Mouse (Mus musculus): ENCODE measurements around the gene Cst7. TPM values are rescaled to one million over a fixed set of nuclear protein-coding genes. Genes with fewer than 3 reads are reported as not detected.
"Not testable (repeated sequence)": the region's sequence is repeated elsewhere in the genome, so short reads cannot be mapped to it uniquely, and the experiment has no call there.

Cst7 gene
- 0.23 and 0.28 TPM in 2 replicates for polyA plus RNA-seq (2015; fragmentation: Nextera tagmentation; extraction: Ambion mirVana)

DNA sequence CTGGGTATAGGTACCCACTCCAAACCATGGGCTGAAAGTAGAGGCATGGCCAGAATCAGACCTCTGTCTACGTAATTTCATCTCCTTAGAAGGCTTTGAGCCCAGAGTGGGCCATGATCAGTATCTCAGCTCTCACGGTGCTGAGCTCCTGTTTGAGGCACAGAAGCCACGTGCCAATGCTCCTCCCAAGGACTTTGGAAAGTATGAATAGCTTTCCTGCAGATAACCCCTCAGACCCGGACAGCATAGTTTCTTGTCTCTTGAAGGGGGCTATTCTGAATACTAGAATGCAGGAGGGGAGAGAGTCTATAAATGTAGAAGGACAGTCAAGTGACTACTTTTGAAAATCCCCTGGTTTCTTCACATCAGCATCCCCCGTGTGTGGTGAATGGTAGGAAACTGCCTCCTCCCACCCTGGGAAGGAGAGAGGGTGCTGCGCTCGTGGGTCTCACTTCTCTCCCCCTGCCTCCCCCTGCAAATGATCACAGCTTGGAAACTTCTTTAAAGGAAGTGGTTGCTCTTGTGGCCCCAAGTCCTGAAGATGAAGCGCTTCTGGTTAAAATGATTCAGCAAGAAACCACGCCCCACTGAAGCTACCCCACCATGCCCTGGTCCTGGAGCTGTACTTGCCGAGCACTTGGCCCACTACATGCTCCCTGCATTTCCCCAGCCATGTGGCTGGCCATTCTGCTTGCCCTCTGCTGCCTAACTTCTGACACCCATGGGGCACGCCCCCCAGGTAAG lies at the start of gene Cst7:
Gene Cst7 (plus strand): TSS at position 569 of the 744 bp plus-strand sequence.
- 84% methylated on average over 11 of the region's 11 CpGs for WGBS
- ATAC-seq (replicated peaks), result no peak
- no peak within 1 kb of the TSS for H3K9ac ChIP-seq
- H3K4me2 ChIP-seq, result no peak within 1 kb of the TSS
- no peaks in the 10 kb centered on the region for H3K4me1 ChIP-seq
- H3K36me3 ChIP-seq (replicated peaks), result no peaks in the 10 kb centered on the region
- H3K27me3 ChIP-seq (replicated peaks), result no peaks in the 10 kb centered on the region
- H3K4me3 ChIP-seq, result no peak within 1 kb of the TSS
- H3K9me3 ChIP-seq, result no peaks in the 10 kb centered on the region
- H3K27ac ChIP-seq, result no peak within 1 kb of the TSS

GRCm38 (mm10) chr2:150525703-150526207 lies 44.5 kb upstream of the Cst7 start:
- peak; percentile 67; the same call in 1 of the 2 replicates for ATAC-seq (replicated peaks)
- Histone ChIP-seq H3K36me3 (replicated peaks) (no peaks in the 10 kb centered on the region), H3K27me3 (replicated peaks) (peaks cover 9% of the 10 kb centered on the region; the same call in 1 of the 2 replicates), H3K4me2 (peak overlapping the region; percentile 89), H3K4me3 (peak overlapping the region; percentile 47), H3K27ac (no peak overlapping the region), H3K9me3 (no peaks in the 10 kb centered on the region), H3K9ac (peak overlapping the region; percentile 49), H3K4me1 (peaks cover 7% of the 10 kb centered on the region)
- 4% methylated on average over 42 of the region's 42 CpGs for WGBS

DNA sequence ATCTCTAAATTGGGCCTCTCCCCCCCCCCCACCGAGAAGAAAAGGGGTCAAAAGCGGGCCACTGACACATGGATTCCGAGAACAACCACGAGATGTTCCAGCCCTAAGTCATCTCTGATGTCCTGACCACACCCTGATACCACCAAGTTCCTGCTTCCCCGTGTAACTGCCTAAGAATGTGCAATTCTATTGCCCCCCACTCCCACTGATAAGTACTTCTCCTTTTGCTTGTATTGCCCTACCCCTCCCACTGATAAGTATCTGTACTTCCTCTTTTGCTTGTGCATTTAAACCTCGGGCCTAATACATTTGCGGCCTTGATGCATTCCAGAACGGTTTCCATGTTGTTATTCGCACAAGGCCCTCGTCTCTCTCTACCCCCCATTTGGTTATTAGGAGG lies 20.6 kb upstream of the Cst7 start:
- not testable (repeated sequence) for H3K27me3 ChIP-seq (replicated peaks); H3K36me3 ChIP-seq (replicated peaks); H3K27ac ChIP-seq; H3K4me2 ChIP-seq; H3K9me3 ChIP-seq; H3K4me1 ChIP-seq; ATAC-seq (replicated peaks); H3K9ac ChIP-seq; H3K4me3 ChIP-seq
- WGBS, result 83% methylated on average over 10 of the region's 10 CpGs

- no peaks in the 10 kb centered on the region for H3K36me3 ChIP-seq (replicated peaks)
- H3K27ac ChIP-seq, result no peak overlapping the region
- peak; percentile 50; the same call in 1 of the 2 replicates for ATAC-seq (replicated peaks)
- WGBS, result 58% methylated on average over 3 of the region's 3 CpGs
- no peak overlapping the region for H3K9ac ChIP-seq
- no peak overlapping the region for H3K4me3 ChIP-seq
- no peaks in the 10 kb centered on the region for H3K4me1 ChIP-seq
- no peaks in the 10 kb centered on the region for H3K27me3 ChIP-seq (replicated peaks)
- no peaks in the 10 kb centered on the region for H3K9me3 ChIP-seq
- no peak overlapping the region for H3K4me2 ChIP-seq
Observed at GRCm38 (mm10) chr2:150558568-150558967, 11.6 kb upstream of the Cst7 start.

DNA sequence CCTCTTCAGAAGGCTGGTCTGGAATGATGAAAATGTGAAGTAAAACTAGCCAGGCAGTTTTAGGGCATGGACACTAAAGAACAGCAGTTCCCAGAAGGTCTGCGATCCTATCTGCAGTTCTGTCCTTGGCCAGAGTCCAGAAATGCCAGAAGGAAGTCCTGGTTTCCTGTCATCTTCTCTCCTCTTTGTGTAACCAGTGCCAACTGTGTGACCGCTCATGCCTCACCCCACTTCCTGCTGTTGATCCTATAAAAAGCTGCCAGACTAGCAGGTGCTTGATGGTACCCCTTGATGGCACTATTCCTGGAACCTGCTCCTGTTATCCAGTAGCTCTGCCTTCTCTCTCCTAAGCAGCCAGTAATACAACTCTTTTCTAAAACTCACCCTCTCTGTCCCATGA lies 3.2 kb upstream of the Cst7 start:
- Histone ChIP-seq H3K4me2 (no peak overlapping the region), H3K36me3 (replicated peaks) (no peaks in the 10 kb centered on the region), H3K4me3 (no peak overlapping the region), H3K9me3 (no peaks in the 10 kb centered on the region), H3K27me3 (replicated peaks) (no peaks in the 10 kb centered on the region), H3K4me1 (no peaks in the 10 kb centered on the region), H3K9ac (no peak overlapping the region), H3K27ac (no peak overlapping the region)
- no peak for ATAC-seq (replicated peaks)
- 85% methylated on average over 2 of the region's 2 CpGs for WGBS

DNA sequence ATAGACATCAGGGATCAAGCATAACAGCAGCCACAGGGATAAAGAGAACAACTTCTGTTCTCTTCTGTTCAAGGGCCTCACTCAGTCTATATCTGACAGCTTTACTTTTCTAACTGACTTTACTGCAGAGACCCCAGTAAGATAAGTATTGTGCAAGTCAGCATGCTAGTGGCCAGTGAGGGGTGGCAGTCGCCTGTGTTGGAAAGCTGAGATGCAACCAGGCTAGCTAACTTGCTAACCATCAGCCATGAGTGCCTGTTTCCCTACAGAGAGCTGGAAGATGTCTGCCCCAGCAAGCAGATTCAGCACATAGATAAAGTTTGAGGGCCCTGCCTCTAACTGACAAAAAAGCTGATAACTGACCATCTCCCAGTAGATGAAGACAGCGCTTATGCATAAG lies 546 bp downstream of the Cst7 start:
- H3K27ac ChIP-seq, result no peak overlapping the region
- no peak overlapping the region for H3K9ac ChIP-seq
- no peaks in the 10 kb centered on the region for H3K4me1 ChIP-seq
- WGBS, result 97% methylated on average over 2 of the region's 2 CpGs
- no peaks in the 10 kb centered on the region for H3K9me3 ChIP-seq
- no peak overlapping the region for H3K4me3 ChIP-seq
- H3K27me3 ChIP-seq (replicated peaks), result no peaks in the 10 kb centered on the region
- H3K36me3 ChIP-seq (replicated peaks), result no peaks in the 10 kb centered on the region
- H3K4me2 ChIP-seq, result no peak overlapping the region
- ATAC-seq (replicated peaks), result no peak

DNA sequence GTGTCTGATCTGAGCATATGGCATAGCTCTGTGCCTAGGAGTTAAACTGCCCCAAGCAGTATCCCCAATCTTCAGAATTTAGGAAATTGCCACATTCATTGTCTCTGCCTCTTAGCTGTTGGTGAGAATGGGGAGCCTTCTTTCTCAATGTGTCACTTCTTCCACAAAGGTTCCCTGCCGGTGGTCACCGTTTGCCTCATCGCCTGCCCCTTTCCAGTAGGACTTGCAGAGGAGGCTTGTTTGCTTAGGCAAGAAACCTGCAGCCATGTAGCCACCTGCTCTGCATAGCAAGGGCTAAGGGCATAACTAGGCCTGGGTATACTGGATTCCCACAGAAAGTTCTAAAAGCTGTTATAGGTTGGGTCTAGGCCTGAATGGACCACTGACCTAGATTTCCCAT lies 2.2 kb downstream of the Cst7 start:
- H3K4me1 ChIP-seq, result no peaks in the 10 kb centered on the region
- no peak overlapping the region for H3K4me3 ChIP-seq
- ATAC-seq (replicated peaks), result no peak
- 0 out of 2 replicates have a peak, but pooled peaks cover 4% of the 10 kb centered on the region for H3K36me3 ChIP-seq (replicated peaks)
- H3K27ac ChIP-seq, result no peak overlapping the region
- no peaks in the 10 kb centered on the region for H3K27me3 ChIP-seq (replicated peaks)
- H3K9me3 ChIP-seq, result no peaks in the 10 kb centered on the region
- no peak overlapping the region for H3K4me2 ChIP-seq
- 95% methylated on average over 3 of the region's 3 CpGs for WGBS
- H3K9ac ChIP-seq, result no peak overlapping the region

DNA sequence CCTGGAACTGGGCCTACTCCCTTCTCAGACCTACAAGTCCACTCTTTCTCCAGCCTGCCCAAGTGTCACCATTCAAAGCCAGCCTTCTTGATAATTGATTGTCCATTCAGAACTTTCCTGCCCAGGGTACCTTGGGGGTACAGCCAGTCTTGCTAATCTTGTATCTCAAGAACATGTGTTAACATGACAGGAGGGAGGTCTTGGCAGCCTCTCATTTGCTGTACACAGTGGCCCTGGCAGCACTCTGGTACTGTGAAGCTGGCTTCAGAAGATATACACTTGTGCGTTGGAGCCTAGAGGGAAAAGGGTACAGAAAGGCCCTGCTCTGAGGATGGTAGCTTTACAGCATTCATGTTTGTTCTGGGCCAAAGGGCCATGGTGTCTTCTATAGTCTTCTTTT lies 6.0 kb downstream of the Cst7 start:
- no peaks in the 10 kb centered on the region for H3K9me3 ChIP-seq
- no peak overlapping the region for H3K4me2 ChIP-seq
- ATAC-seq (replicated peaks), result no peak
- H3K4me3 ChIP-seq, result no peak overlapping the region
- H3K27me3 ChIP-seq (replicated peaks), result no peaks in the 10 kb centered on the region
- no peak overlapping the region for H3K27ac ChIP-seq
- 97% methylated on average over 1 of the region's 1 CpGs for WGBS
- no peaks in the 10 kb centered on the region for H3K4me1 ChIP-seq
- H3K36me3 ChIP-seq (replicated peaks), result 0 out of 2 replicates have a peak, but pooled peaks cover 5% of the 10 kb centered on the region
- no peak overlapping the region for H3K9ac ChIP-seq

DNA sequence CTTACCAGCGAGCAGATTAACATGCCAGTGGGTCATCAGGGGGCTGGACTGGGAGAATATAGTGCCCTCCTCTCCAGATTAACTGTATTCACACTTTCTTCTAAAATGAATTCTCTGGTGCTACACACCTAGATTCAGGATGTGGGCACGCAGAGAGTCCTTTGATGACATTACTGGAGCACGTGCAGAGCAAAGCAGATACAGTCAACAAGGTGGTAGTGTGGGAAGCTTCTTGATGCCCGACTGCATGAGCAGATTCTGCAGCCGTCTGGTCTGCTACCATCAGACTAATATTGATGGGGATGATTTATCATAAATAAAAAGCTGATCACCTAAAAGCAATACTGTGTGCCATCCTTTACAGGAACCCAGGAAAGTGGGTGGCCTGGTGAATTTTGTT lies 8.4 kb downstream of the Cst7 start:
- no peaks in the 10 kb centered on the region for H3K27me3 ChIP-seq (replicated peaks)
- WGBS, result 85% methylated on average over 5 of the region's 5 CpGs
- ATAC-seq (replicated peaks), result no peak
- H3K27ac ChIP-seq, result no peak overlapping the region
- H3K4me2 ChIP-seq, result no peak overlapping the region
- H3K9me3 ChIP-seq, result no peaks in the 10 kb centered on the region
- H3K4me3 ChIP-seq, result no peak overlapping the region
- no peaks in the 10 kb centered on the region for H3K4me1 ChIP-seq
- peaks cover 11% of the 10 kb centered on the region; the same call in 1 of the 2 replicates for H3K36me3 ChIP-seq (replicated peaks)
- H3K9ac ChIP-seq, result no peak overlapping the region

DNA sequence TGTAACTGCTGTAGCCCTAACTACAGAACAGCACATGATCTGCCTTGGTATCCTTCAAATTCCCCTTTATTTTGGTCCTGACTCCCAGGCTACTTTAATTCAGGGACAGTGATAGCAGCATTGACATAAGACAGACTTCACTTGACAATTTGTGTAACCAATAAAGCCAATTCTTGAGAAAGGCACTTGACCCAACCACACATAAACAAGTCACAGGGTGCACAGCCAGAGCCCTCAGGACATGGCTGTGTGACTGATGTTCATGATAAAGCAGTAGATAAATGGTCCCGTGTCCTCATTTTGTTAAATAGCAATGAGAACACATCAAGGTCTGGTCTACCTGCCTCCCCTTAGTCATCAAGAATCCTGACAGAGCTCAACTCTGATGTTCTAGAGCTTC lies 9.4 kb downstream of the Cst7 start:
- WGBS, result 93% methylated on average over 1 of the region's 1 CpGs
- Histone ChIP-seq H3K27ac (no peak overlapping the region), H3K4me1 (no peaks in the 10 kb centered on the region), H3K36me3 (replicated peaks) (peaks cover 21% of the 10 kb centered on the region), H3K4me2 (no peak overlapping the region), H3K4me3 (no peak overlapping the region), H3K9ac (no peak overlapping the region), H3K27me3 (replicated peaks) (no peaks in the 10 kb centered on the region), H3K9me3 (no peaks in the 10 kb centered on the region)
- no peak for ATAC-seq (replicated peaks)

DNA sequence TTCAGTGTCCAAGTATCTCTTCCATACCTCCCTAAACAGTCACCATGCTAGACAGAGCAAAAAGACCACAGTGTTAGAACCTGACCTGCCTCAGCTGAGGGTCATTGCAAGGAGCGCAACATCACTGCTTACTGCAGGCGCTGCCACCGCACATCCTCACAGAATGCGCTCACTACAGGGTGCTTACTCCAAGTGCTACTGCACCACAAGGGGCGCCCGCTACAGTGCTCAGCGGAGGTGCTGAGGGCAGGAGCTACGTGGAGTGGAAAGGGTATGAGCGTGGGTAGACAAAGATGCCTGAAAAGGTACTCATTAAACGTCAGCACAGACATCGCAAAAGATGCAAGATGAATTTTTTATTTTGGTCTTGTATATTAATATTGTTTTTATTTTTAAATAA lies 18.9 kb downstream of the Cst7 start:
- WGBS, result 68% methylated on average over 11 of the region's 11 CpGs
- Histone ChIP-seq H3K27me3 (replicated peaks) (no peaks in the 10 kb centered on the region), H3K4me1 (no peaks in the 10 kb centered on the region), H3K36me3 (replicated peaks) (peaks cover 42% of the 10 kb centered on the region), H3K9ac (no peak overlapping the region), H3K4me3 (no peak overlapping the region), H3K4me2 (no peak overlapping the region), H3K9me3 (no peaks in the 10 kb centered on the region), H3K27ac (no peak overlapping the region)
- no peak for ATAC-seq (replicated peaks)

- H3K36me3 ChIP-seq (replicated peaks), result peaks cover 16% of the 10 kb centered on the region; the same call in 1 of the 2 replicates
- H3K4me1 ChIP-seq, result no peaks in the 10 kb centered on the region
- no peak overlapping the region for H3K4me3 ChIP-seq
- ATAC-seq (replicated peaks), result no peak
- 92% methylated on average over 3 of the region's 3 CpGs for WGBS
- H3K4me2 ChIP-seq, result no peak overlapping the region
- H3K27me3 ChIP-seq (replicated peaks), result no peaks in the 10 kb centered on the region
- no peak overlapping the region for H3K9ac ChIP-seq
- H3K27ac ChIP-seq, result no peak overlapping the region
- no peaks in the 10 kb centered on the region for H3K9me3 ChIP-seq
Observed at GRCm38 (mm10) chr2:150595411-150596190, 25.4 kb downstream of the Cst7 start.
